Mouse (Mus musculus) MEL (cell line): ENCODE measurements around the gene Ccser1.

Experiments
- CHD1 ChIP-seq: IDR thresholded peaks from 2 replicates; pipeline ENCODE4 v1.6.1; 2012; ENCODE audit warnings: low read depth, mild to moderate bottlenecking, inconsistent platforms, low read length, improper control_type of control experiment
- CHD2 ChIP-seq: IDR thresholded peaks from 2 replicates; pipeline ENCODE4 v1.6.1; 2011; ENCODE audit warnings: low read length, improper control_type of control experiment
- CTCF ChIP-seq, 3 experiments: IDR thresholded peaks in 2 of 3; conservative IDR thresholded peaks in 1 of 3; 2 replicates each; pipeline ENCODE4 v1.5.1; 2011 to 2012; ENCODE audit warnings: low read length in 3 of 3, low read depth in 2 of 3, mild to moderate bottlenecking in 2 of 3, improper control_type of control experiment in 1 of 3, inconsistent platforms in 1 of 3, mixed read lengths in 1 of 3, moderate library complexity in 1 of 3; ENCODE audit not compliant: control insufficient read depth in 1 of 3, insufficient read depth in 1 of 3, poor library complexity in 1 of 3, severe bottlenecking in 1 of 3
- GABPA ChIP-seq: IDR thresholded peaks from 2 replicates; pipeline ENCODE4 v1.6.1; 2012; ENCODE audit warnings: low read depth, mild to moderate bottlenecking, inconsistent platforms, low read length, improper control_type of control experiment, moderate library complexity
- MAZ ChIP-seq: IDR thresholded peaks from 2 replicates; pipeline ENCODE4 v1.6.1; 2012; ENCODE audit warnings: low read depth, mild to moderate bottlenecking, inconsistent platforms, low read length, improper control_type of control experiment
- POLR2A ChIP-seq, 2 experiments: IDR thresholded peaks; 2 replicates each; pipeline ENCODE4 v1.6.1; 2011 to 2012; ENCODE audit warnings: low read length in 2 of 2, mild to moderate bottlenecking in 2 of 2, control low read depth in 1 of 2, improper control_type of control experiment in 1 of 2, low read depth in 1 of 2, moderate library complexity in 1 of 2; ENCODE audit not compliant: control insufficient read depth in 1 of 2, insufficient read depth in 1 of 2, poor library complexity in 1 of 2
- POLR2AphosphoS5 ChIP-seq: IDR thresholded peaks from 2 replicates; pipeline ENCODE4 v1.6.1; 2012; ENCODE audit warnings: low read depth, borderline replicate concordance, mild to moderate bottlenecking, inconsistent platforms, low read length, moderate library complexity, mixed read lengths
- SMC3 ChIP-seq: IDR thresholded peaks from 2 replicates; pipeline ENCODE4 v1.6.1; 2011; ENCODE audit warnings: low read depth, low read length, improper control_type of control experiment
- ZMIZ1 ChIP-seq: IDR thresholded peaks from 2 replicates; pipeline ENCODE4 v1.6.1; 2012; ENCODE audit warnings: low read depth, mild to moderate bottlenecking, inconsistent platforms, low read length, improper control_type of control experiment, moderate library complexity

- TF ChIP-seq ZMIZ1 (no peak), CHD1 (no peak), CTCF (IDR thresholded peaks at IDR 0.05 in 2 of 3, conservative IDR thresholded peaks at IDR 0.05 in 1 of 3; ENCODE audit: control insufficient read depth in 1 of 3, insufficient read depth in 1 of 3, low read depth in 2 of 3, low read length in 3 of 3, poor library complexity in 1 of 3, severe bottlenecking in 1 of 3) (no peak), POLR2AphosphoS5 (no peak), SMC3 (no peak), POLR2A (IDR thresholded peaks at IDR 0.05; ENCODE audit: control insufficient read depth in 1 of 2, insufficient read depth in 1 of 2, low read depth in 1 of 2, low read length in 2 of 2, poor library complexity in 1 of 2) (no peak), MAZ (no peak), GABPA (no peak), CHD2 (no peak)
Observed at GRCm38 (mm10) chr6:61247842-61248472, 67.8 kb downstream of the Ccser1 start.
